Mouse (Mus musculus): Measurements from ENCODE around the gene Btbd35f14. TPM values are rescaled to one million over a fixed set of nuclear protein-coding genes. Genes with fewer than 3 reads are reported as not detected.
"Not testable (repeated sequence)": the region's sequence is repeated elsewhere in the genome, so short reads cannot be mapped to it uniquely, and the experiment has no call there.

Gene Btbd35f14
- polyA plus RNA-seq (2012; fragmentation: generic; extraction: Trizol) = not detected

DNA sequence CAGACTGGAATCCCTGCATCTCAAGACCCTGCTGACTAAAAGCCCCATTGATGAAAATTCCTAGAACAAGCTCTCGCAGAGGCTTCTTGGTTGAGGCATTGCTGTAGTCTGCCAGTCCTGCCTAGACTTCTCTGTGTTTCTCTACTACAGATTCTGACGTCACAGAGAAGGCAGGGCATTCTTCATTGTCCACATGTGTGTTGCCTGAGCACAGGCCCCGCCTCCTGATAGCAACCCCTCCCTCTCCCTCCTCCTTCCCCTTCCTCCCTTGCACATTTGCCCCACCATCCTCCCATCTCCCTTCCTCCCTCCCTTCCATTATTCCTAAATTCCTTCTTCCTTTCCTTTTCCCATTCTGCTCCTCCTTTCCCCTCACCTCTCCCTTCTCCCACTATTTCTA is at the start of gene Btbd35f14:
Gene Btbd35f14, minus strand, starts transcription at position 101 of the 400 bp plus-strand sequence.
- not testable (repeated sequence) for H3K4me3 ChIP-seq; H3K27me3 ChIP-seq (ENCODE audit: control insufficient read depth, insufficient read depth, insufficient read length); H3K4me2 ChIP-seq (ENCODE audit: low read depth); H3K36me3 ChIP-seq (ENCODE audit: control insufficient read depth, insufficient read depth); H3K79me2 ChIP-seq (ENCODE audit: control insufficient read depth, insufficient read depth); H3ac ChIP-seq (ENCODE audit: control insufficient read depth, insufficient read length)

DNA sequence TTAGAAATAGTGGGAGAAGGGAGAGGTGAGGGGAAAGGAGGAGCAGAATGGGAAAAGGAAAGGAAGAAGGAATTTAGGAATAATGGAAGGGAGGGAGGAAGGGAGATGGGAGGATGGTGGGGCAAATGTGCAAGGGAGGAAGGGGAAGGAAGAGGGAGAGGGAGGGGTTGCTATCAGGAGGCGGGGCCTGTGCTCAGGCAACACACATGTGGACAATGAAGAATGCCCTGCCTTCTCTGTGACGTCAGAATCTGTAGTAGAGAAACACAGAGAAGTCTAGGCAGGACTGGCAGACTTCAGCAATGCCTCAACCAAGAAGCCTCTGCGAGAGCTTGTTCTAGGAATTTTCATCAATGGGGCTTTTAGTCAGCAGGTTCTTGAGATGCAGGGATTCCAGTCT is 45.3 kb downstream of the Btbd35f14 start, which contains the start of gene Btbd35f13:
Gene Btbd35f13, plus strand, starts transcription at position 301 of the 400 bp plus-strand sequence.
- H3K36me3 ChIP-seq (ENCODE audit: control insufficient read depth, insufficient read depth); H3K4me3 ChIP-seq: not testable (repeated sequence)

More for the DNA sequence above, 45.3 kb downstream of the Btbd35f14 start, which contains the start of gene Btbd35f13:
- H3K79me2 ChIP-seq (ENCODE audit: control insufficient read depth, insufficient read depth); H3K4me2 ChIP-seq (ENCODE audit: low read depth); H3K27me3 ChIP-seq (ENCODE audit: control insufficient read depth, insufficient read depth, insufficient read length); H3ac ChIP-seq (ENCODE audit: control insufficient read depth, insufficient read length): not testable (repeated sequence)

Other genes starting within 250 kb of the Btbd35f14 start
- gene Btbd35f15, start 125.0 kb downstream of the Btbd35f14 start, polyA plus RNA-seq (2012; fragmentation: generic; extraction: Trizol) = not detected
- gene Btbd35f13, start 45.2 kb downstream of the Btbd35f14 start, polyA plus RNA-seq (2012; fragmentation: generic; extraction: Trizol) = not detected